Mouse (Mus musculus) liver (tissue): ENCODE data around the gene Ankrd11.

Experiments used
- DNase-seq: peaks from one replicate; pipeline ENCODE4 v3.0.0-alpha.2; 2020; ENCODE audit warnings: mixed read lengths

Gene Ankrd11

GRCm38 (mm10) chr8:123004033-123004922, 37.8 kb downstream of the Ankrd11 start:
- no peak for DNase-seq

- no peak for DNase-seq
Observed at GRCm38 (mm10) chr8:123000311-123000710, 41.8 kb downstream of the Ankrd11 start.

GRCm38 (mm10) chr8:122997963-122998362, 44.1 kb downstream of the Ankrd11 start:
- DNase-seq: no peak

GRCm38 (mm10) chr8:122993740-122994139, 48.3 kb downstream of the Ankrd11 start:
- DNase-seq: no peak

- DNase-seq: no peak
Observed at GRCm38 (mm10) chr8:122993031-122993430, 49.0 kb downstream of the Ankrd11 start.

GRCm38 (mm10) chr8:122992296-122992695, 49.8 kb downstream of the Ankrd11 start:
- no peak for DNase-seq

GRCm38 (mm10) chr8:122991368-122991767, 50.7 kb downstream of the Ankrd11 start:
- DNase-seq: no peak

- DNase-seq: no peak
Observed at GRCm38 (mm10) chr8:122989976-122990375, 52.1 kb downstream of the Ankrd11 start.

- no peak for DNase-seq
Observed at GRCm38 (mm10) chr8:122988955-122989354, 53.1 kb downstream of the Ankrd11 start.

- DNase-seq: no peak
Observed at GRCm38 (mm10) chr8:122987255-122987654, 54.8 kb downstream of the Ankrd11 start.

- DNase-seq: no peak
Observed at GRCm38 (mm10) chr8:122986501-122987184, 55.4 kb downstream of the Ankrd11 start.

GRCm38 (mm10) chr8:122984175-122984574, 57.9 kb downstream of the Ankrd11 start:
- DNase-seq: no peak

GRCm38 (mm10) chr8:122983178-122983942, 58.7 kb downstream of the Ankrd11 start:
- DNase-seq: no peak

- DNase-seq: no peak
Observed at GRCm38 (mm10) chr8:122981646-122982045, 60.4 kb downstream of the Ankrd11 start.

GRCm38 (mm10) chr8:122979865-122980509, 62.1 kb downstream of the Ankrd11 start:
- DNase-seq: no peak

- DNase-seq: no peak
Observed at GRCm38 (mm10) chr8:122979424-122979823, 62.7 kb downstream of the Ankrd11 start.

- DNase-seq: no peak
Observed at GRCm38 (mm10) chr8:122976046-122976445, 66.0 kb downstream of the Ankrd11 start.

- DNase-seq: no peak
Observed at GRCm38 (mm10) chr8:122969964-122970620, 72.0 kb downstream of the Ankrd11 start.

GRCm38 (mm10) chr8:122968145-122968544, 73.9 kb downstream of the Ankrd11 start:
- no peak for DNase-seq

- DNase-seq: no peak
Observed at GRCm38 (mm10) chr8:122966638-122967037, 75.4 kb downstream of the Ankrd11 start.

GRCm38 (mm10) chr8:122962046-122962445, 80.0 kb downstream of the Ankrd11 start:
- no peak for DNase-seq

GRCm38 (mm10) chr8:122961458-122961857, 80.6 kb downstream of the Ankrd11 start:
- no peak for DNase-seq
